Mouse (Mus musculus) embryonic fibroblast, embryonic 13.5 days (primary cell): ENCODE data around the gene Ly6g5c.

Experiments
- CTCF ChIP-seq: IDR thresholded peaks from 2 replicates; pipeline ENCODE4 v1.5.1; 2011; ENCODE audit warnings: mild to moderate bottlenecking, control low read depth, low read length, moderate library complexity, borderline replicate concordance; ENCODE audit not compliant: insufficient read depth
- POLR2A ChIP-seq: IDR thresholded peaks from 2 replicates; pipeline ENCODE4 v1.6.1; 2011; ENCODE audit warnings: low read depth, mild to moderate bottlenecking, control low read depth, low read length, moderate library complexity

DNA sequence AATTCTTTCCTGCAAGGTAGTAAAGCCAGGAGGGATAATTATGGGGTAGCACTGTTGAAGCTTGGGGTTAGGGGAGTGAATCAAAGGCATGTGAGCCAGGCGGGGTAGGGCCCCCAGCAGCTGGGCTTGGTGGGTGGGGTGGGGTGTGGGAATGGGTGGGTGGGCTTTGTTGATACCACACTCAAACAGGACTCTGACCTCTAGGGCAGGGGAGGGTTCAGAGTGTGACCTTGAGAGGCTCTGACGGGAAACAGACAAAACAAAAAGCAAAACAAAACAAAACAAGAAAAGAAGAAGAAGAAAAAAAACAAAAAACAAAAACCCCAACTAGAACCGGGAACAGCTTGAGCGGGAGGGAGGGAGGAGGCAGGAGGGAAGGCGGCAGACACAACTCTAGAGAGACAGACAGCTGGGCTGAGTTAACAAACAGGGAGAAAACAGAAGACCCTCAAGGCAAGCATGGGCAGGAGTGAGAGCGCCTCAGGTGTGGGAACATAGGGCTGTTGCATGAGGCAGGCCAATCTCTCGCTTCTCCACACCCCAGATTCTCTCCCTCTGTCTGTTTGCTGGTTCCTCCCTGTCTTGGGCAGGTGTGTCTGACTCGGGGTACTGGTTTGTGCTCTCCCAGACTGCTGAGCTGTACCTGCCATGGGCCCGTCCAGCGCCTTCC is 31.4 kb upstream of the Ly6g5c start, which contains the start of gene Ly6g6e:
- TF ChIP-seq POLR2A (no peak), CTCF (no peak)
